Comparison of ENCODE assay signal across 19 mouse cellular contexts in the genomic region with DNA sequence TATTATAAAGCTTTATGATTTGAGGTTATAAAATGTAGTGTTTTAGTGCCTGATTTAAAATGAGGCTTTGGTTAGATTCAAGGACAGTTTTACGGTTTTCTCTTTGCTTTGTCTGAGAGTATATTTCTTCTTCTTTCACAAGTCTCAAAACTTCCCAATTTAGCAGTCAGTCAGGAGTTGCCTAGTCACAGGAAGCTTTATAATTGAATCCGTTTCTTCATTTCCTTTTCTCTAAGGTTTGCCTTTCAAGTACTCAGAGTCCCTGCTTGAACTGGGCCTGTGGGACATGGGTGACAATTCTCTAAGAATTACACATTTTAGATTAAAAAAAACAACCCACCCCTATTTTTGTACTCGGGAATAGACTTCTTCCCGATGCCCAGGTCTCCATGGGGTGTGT.
DNase-seq lines count a peak whose midpoint lies in the region; ATAC-seq and TF ChIP-seq lines count a peak whose summit lies in the region.
"Had no signal": no experiment of that assay in that cellular context is flagged by ENCODE, and none has a peak within 500 bp of the region (broad histone marks: within the 10 kb centered on the region; RNA-seq: fewer than 3 reads in every experiment).

No protein-coding gene starts in this region.

- no peak overlapping the region for H3K9ac ChIP-seq in lung, embryonic 14.5 days
- no peak overlapping the region for H3K9ac ChIP-seq in embryonic facial prominence, embryonic 13.5 days
- H3K9ac ChIP-seq: liver, embryonic 13.5 days; neural tube, embryonic 15.5 days had no signal

- DNase-seq in lung, embryonic 14.5 days = no peak
- no peak for DNase-seq in lung, postnatal 25 days (ENCODE audit: low spot score)
- DNase-seq in MN1 (ENCODE audit: low spot score) = no peak
- no peak for DNase-seq in adrenal gland, postnatal 10 days
- DNase-seq: adrenal gland, postnatal 36 days; cerebellum, adult 11 months; gastrocnemius, postnatal 10 days; heart, postnatal 14 days; kidney, postnatal 10 days; liver, embryonic 13.5 days; right cerebral cortex, postnatal 4 days; thymus, postnatal 25 days had no signal

- no peak for ATAC-seq in lung, embryonic 14.5 days (ENCODE audit: insufficient read depth)
- ATAC-seq in embryonic facial prominence, embryonic 13.5 days (ENCODE audit: insufficient number of reproducible peaks, insufficient read depth, low FRiP score, low TSS enrichment, low read depth) = no peak
- ATAC-seq in megakaryocyte, adult 5-6 weeks (ENCODE audit: poor library complexity, severe bottlenecking) = peak; percentile 67
- ATAC-seq: CD4-positive, CD25-positive, alpha-beta regulatory T cell, adult 4 months; forebrain, embryonic 14.5 days; hindbrain, embryonic 16.5 days had no signal

- WGBS in lung, embryonic 14.5 days = 50% methylated on average over 4 of the region's 4 CpGs
- 19% methylated on average over 4 of the region's 4 CpGs for WGBS in embryonic facial prominence, embryonic 13.5 days

- H3K4me3 ChIP-seq in lung, embryonic 14.5 days (ENCODE audit: low read depth, low read length) = no peak overlapping the region
- no peak overlapping the region for H3K4me3 ChIP-seq in brown adipose tissue, adult 24 weeks (ENCODE audit: insufficient read depth, low read depth, low read length)
- H3K4me3 ChIP-seq in embryonic facial prominence, embryonic 13.5 days = no peak overlapping the region
- H3K4me3 ChIP-seq: liver, embryonic 13.5 days; neural tube, embryonic 15.5 days had no signal

- no peak overlapping the region for H3K4me2 ChIP-seq in lung, embryonic 14.5 days
- no peak overlapping the region for H3K4me2 ChIP-seq in embryonic facial prominence, embryonic 13.5 days
- H3K4me2 ChIP-seq: liver, embryonic 13.5 days; neural tube, embryonic 15.5 days had no signal

- H3K4me1 ChIP-seq in lung, embryonic 14.5 days (ENCODE audit: insufficient read depth) = peaks cover 17% of the 10 kb centered on the region
- peaks cover 2% of the 10 kb centered on the region; the same call in 1 of the 2 replicates for H3K4me1 ChIP-seq in brown adipose tissue, adult 24 weeks (ENCODE audit: control insufficient read depth, insufficient read depth, insufficient read length, low read length)
- H3K4me1 ChIP-seq in embryonic facial prominence, embryonic 13.5 days = peaks cover 12% of the 10 kb centered on the region

- no peaks in the 10 kb centered on the region for H3K9me3 ChIP-seq in lung, embryonic 14.5 days (ENCODE audit: low read depth, low read length)
- H3K9me3 ChIP-seq in embryonic facial prominence, embryonic 13.5 days = no peaks in the 10 kb centered on the region
- H3K9me3 ChIP-seq: liver, embryonic 13.5 days; neural tube, embryonic 15.5 days had no signal

- no peak for TF ChIP-seq CTCF in lung, embryonic 14.5 days (IDR thresholded peaks at IDR 0.05; ENCODE audit: low read depth)

- no peaks in the 10 kb centered on the region for H3K36me3 ChIP-seq in lung, embryonic 14.5 days (ENCODE audit: insufficient read depth)
- no peaks in the 10 kb centered on the region for H3K36me3 ChIP-seq in embryonic facial prominence, embryonic 13.5 days
- H3K36me3 ChIP-seq: liver, embryonic 13.5 days; neural tube, embryonic 15.5 days had no signal

- peak overlapping the region; percentile 58; the same call in 1 of the 2 replicates for H3K27ac ChIP-seq in lung, embryonic 14.5 days (ENCODE audit: low read depth)
- H3K27ac ChIP-seq in brown adipose tissue, adult 24 weeks (replicated peaks; ENCODE audit: low read depth, low read length) = peak overlapping the region; percentile 23; the same call in 1 of the 2 replicates
- peak overlapping the region; percentile 16; the same call in 1 of the 2 replicates for H3K27ac ChIP-seq in embryonic facial prominence, embryonic 13.5 days
- H3K27ac ChIP-seq: liver, embryonic 13.5 days; neural tube, embryonic 15.5 days had no signal

- no peaks in the 10 kb centered on the region for H3K27me3 ChIP-seq in lung, embryonic 14.5 days (ENCODE audit: insufficient read depth, low read length)
- H3K27me3 ChIP-seq in embryonic facial prominence, embryonic 13.5 days = no peaks in the 10 kb centered on the region
- H3K27me3 ChIP-seq: liver, embryonic 13.5 days; neural tube, embryonic 15.5 days had no signal
